Mouse (Mus musculus): ENCODE measurements around the gene Stoml3.

DNA sequence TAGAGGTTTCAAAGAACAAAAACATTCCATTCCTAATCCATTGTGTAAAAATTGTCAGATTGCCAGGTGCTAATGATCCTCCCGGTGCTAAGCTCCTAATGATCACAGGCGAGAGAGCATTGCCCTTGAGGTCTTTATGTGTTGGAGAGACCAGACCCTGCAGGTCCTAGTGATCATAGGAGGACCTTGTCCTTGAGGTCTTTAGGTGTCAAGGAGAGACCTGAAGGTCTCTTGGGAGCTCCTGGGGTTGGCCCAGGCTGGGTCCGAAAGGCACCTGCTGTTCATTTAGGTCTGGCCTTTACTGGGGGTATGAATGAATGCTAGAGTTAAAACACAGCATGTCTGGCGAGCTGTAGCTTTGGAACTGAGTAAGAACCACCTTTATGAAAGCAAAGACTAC, 14.3 kb upstream of the Stoml3 start:
- TF ChIP-seq POLR2A (IDR thresholded peaks at IDR 0.05; ENCODE audit: low read depth, low read length) (no peak), CTCF (IDR thresholded peaks at IDR 0.05; ENCODE audit: extremely low read depth, insufficient read length, insufficient replicate concordance, low read depth, low read length) (no peak)

Data from small intestine, adult 2 months (tissue).